ENCODE assay signal across 7 mouse cellular contexts in genomic region chr6:148491849-148492248, GRCm38 (mm10). TPM values are rescaled to one million over a fixed set of nuclear protein-coding genes. Genes with fewer than 3 reads are reported as not detected.
"Had no signal": no experiment of that assay in that cellular context is flagged by ENCODE, and none has a peak within 500 bp of the region (broad histone marks: within the 10 kb centered on the region; RNA-seq: fewer than 3 reads in every experiment).

No protein-coding gene starts in this region.

- DNase-seq: lung, adult 2 months; lung, postnatal 14 days; lung, postnatal 36 days; thymus, adult 18-20 months; thymus, postnatal 14 days; thymus, postnatal 4 days had no signal

RNA-seq across cellular contexts. Expression of gene Tmtc1, which starts 47.7 kb away (rescaled TPM):
- polyA plus RNA-seq: macrophage had no signal
